Mouse (Mus musculus) heart, postnatal 0 days (tissue): Measurements from ENCODE around the gene Cnst. TPM values are rescaled to one million over a fixed set of nuclear protein-coding genes. Genes with fewer than 3 reads are reported as not detected.
A peak's percentile ranks its signal among the peaks of the same experiment; 100 is the strongest.
"Not testable (repeated sequence)": the region's sequence is repeated elsewhere in the genome, so short reads cannot be mapped to it uniquely, and the experiment has no call there.

Experiments used
- ATAC-seq: fragments of 200-750 bp; cut with Nextera tagmentation; 2 replicates; pipeline ENCODE4 v1.8.0; 2017; ENCODE audit warnings: low read depth, moderate number of reproducible peaks, moderate library complexity; ENCODE audit not compliant: insufficient read depth
- DNase-seq: peaks from one replicate; pipeline ENCODE4 v3.0.0-alpha.2; 2016; ENCODE audit warnings: low spot score
- H3K27ac ChIP-seq: fragments of 300-500 bp; sonication (generic); 2 replicates; pipeline ENCODE4 v1.5.1; 2014; ENCODE audit warnings: low read depth, mild to moderate bottlenecking
- H3K27me3 ChIP-seq: fragments of 300-500 bp; sonication (generic); 2 replicates; pipeline ENCODE4 v1.6.1; 2014; ENCODE audit warnings: low read length, mixed read lengths; ENCODE audit not compliant: control insufficient read depth, insufficient read depth
- H3K36me3 ChIP-seq: fragments of 300-500 bp; sonication (generic); replicated peaks from 2 replicates; pipeline ENCODE4 v1.6.1; 2014; ENCODE audit warnings: low read length, mixed read lengths; ENCODE audit not compliant: control insufficient read depth, insufficient read depth
- H3K4me1 ChIP-seq: fragments of 300-500 bp; sonication (generic); 2 replicates; pipeline ENCODE4 v1.6.1; 2014; ENCODE audit warnings: antibody characterized with exemption; ENCODE audit not compliant: control insufficient read depth, insufficient read depth
- H3K4me2 ChIP-seq: fragments of 300-500 bp; sonication (generic); 2 replicates; pipeline ENCODE4 v1.6.1; 2014; ENCODE audit warnings: low read depth, mild to moderate bottlenecking, low read length, moderate library complexity
- H3K4me3 ChIP-seq: fragments of 300-500 bp; sonication (generic); 2 replicates; pipeline ENCODE4 v1.5.1; 2014; ENCODE audit warnings: low read depth, low read length
- H3K9ac ChIP-seq: fragments of 300-500 bp; sonication (generic); replicated peaks from 2 replicates; pipeline ENCODE4 v1.6.1; 2014; ENCODE audit warnings: low read depth, low read length, mixed read lengths
- H3K9me3 ChIP-seq: fragments of 300-500 bp; sonication (generic); replicated peaks from 2 replicates; pipeline ENCODE4 v1.6.1; 2016; ENCODE audit warnings: low read length; ENCODE audit not compliant: control insufficient read depth
- CTCF ChIP-seq: IDR thresholded peaks from 2 replicates; pipeline ENCODE4 v1.5.1; 2016; ENCODE audit warnings: antibody characterized with exemption, control low read depth, low read depth
- EP300 ChIP-seq: IDR thresholded peaks from 2 replicates; pipeline ENCODE4 v1.6.1; 2016; ENCODE audit warnings: antibody characterized with exemption, low read depth
- WGBS: fragments of 180-500 bp; shearing (Covaris S2); extraction: QIAGEN DNeasy Blood & Tissue Kit; methylation state at CpG from one replicate; pipeline ENCODE4 v1.1.7; 2014; 5-methylcytosine and 5-hydroxymethylcytosine counted together
- polyA plus RNA-seq: library from polyadenylated mRNA; unstranded; fragments of >200 nt; fragmentation: Nextera tagmentation; extraction: Ambion mirVana; gene quantifications from 2 replicates; pipeline ENCODE4 v1.2.1, GENCODE M21; 2015
- total RNA-seq: library from RNA; depleted of rRNA; stranded (reverse); fragments of >200 nt; gene quantifications from 2 replicates; pipeline ENCODE4 v1.2.3, GENCODE M21; 2014; ENCODE audit warnings: low replicate concordance; rRNA removed

Gene Cnst
- total RNA-seq: 21.4 and 33.7 TPM in 2 replicates
- polyA plus RNA-seq: 19.6 and 21.5 TPM in 2 replicates

- Histone ChIP-seq H3K36me3 (peaks cover 14% of the 10 kb centered on the region; the same call in 1 of the 2 replicates), H3K4me3 (peak within 1 kb of the TSS; percentile 92), H3K4me2 (peak within 1 kb of the TSS; percentile 79), H3K9ac (peak within 1 kb of the TSS; percentile 78), H3K27ac (peak within 1 kb of the TSS; percentile 93), H3K4me1 (peaks cover 25% of the 10 kb centered on the region)
- H3K27me3 ChIP-seq, H3K9me3 ChIP-seq: not testable (repeated sequence)
- ATAC-seq (peak; percentile 99), DNase-seq (peak; percentile 99)
- WGBS: under 1% methylated on average over 66 of the region's 69 CpGs
Measured at GRCm38 (mm10) chr1:179545768-179546550, at the start of gene Cnst, which contains the start of gene Tfb2m. TSS of gene Cnst (plus strand) at chr1:179546370. TSS of gene Tfb2m (minus strand) at chr1:179546267.

- H3K36me3 ChIP-seq: no peaks in the 10 kb centered on the region
- H3K9me3 ChIP-seq: no peaks in the 10 kb centered on the region
- ATAC-seq (no peak), DNase-seq (no peak)
- no peak overlapping the region for H3K4me3 ChIP-seq
- H3K27ac ChIP-seq: no peak overlapping the region
- TF ChIP-seq CTCF: no peak
- TF ChIP-seq EP300: no peak
- H3K4me2 ChIP-seq: no peak overlapping the region
- no peak overlapping the region for H3K9ac ChIP-seq
- no peaks in the 10 kb centered on the region for H3K4me1 ChIP-seq
- H3K27me3 ChIP-seq: no peaks in the 10 kb centered on the region
- WGBS: 66% methylated on average over 3 of the region's 3 CpGs
Measured at GRCm38 (mm10) chr1:179499257-179499656, 46.9 kb upstream of the Cnst start.

GRCm38 (mm10) chr1:179502565-179502964, 43.6 kb upstream of the Cnst start:
- Histone ChIP-seq H3K27me3 (no peaks in the 10 kb centered on the region), H3K4me3 (no peak overlapping the region), H3K27ac (no peak overlapping the region), H3K36me3 (no peaks in the 10 kb centered on the region), H3K9me3 (no peaks in the 10 kb centered on the region), H3K4me1 (no peaks in the 10 kb centered on the region), H3K9ac (no peak overlapping the region), H3K4me2 (no peak overlapping the region)
- 6% methylated on average over 3 of the region's 3 CpGs for WGBS
- TF ChIP-seq CTCF (peak; percentile 75), EP300 (no peak)
- ATAC-seq (no peak), DNase-seq (peak; percentile 16)

- 60% methylated on average over 9 of the region's 9 CpGs for WGBS
- DNase-seq: peak; percentile 38
- H3K27ac ChIP-seq: no peak overlapping the region
- no peak overlapping the region for H3K4me3 ChIP-seq
- no peak overlapping the region for H3K4me2 ChIP-seq
- no peaks in the 10 kb centered on the region for H3K27me3 ChIP-seq
- peak; percentile 67 for TF ChIP-seq CTCF
- TF ChIP-seq EP300: no peak
- no peaks in the 10 kb centered on the region for H3K9me3 ChIP-seq
- no peak for ATAC-seq
- no peaks in the 10 kb centered on the region for H3K4me1 ChIP-seq
- no peaks in the 10 kb centered on the region for H3K36me3 ChIP-seq
- no peak overlapping the region for H3K9ac ChIP-seq
Measured at GRCm38 (mm10) chr1:179506530-179507315, 39.4 kb upstream of the Cnst start.

GRCm38 (mm10) chr1:179510546-179511340, 35.4 kb upstream of the Cnst start:
- DNase-seq (no peak), ATAC-seq (no peak)
- H3K27me3 ChIP-seq: no peaks in the 10 kb centered on the region
- no peak overlapping the region for H3K4me3 ChIP-seq
- no peak overlapping the region for H3K9ac ChIP-seq
- no peaks in the 10 kb centered on the region for H3K9me3 ChIP-seq
- H3K36me3 ChIP-seq: no peaks in the 10 kb centered on the region
- no peak overlapping the region for H3K4me2 ChIP-seq
- 76% methylated on average over 13 of the region's 13 CpGs for WGBS
- no peak overlapping the region for H3K27ac ChIP-seq
- H3K4me1 ChIP-seq: no peaks in the 10 kb centered on the region
- TF ChIP-seq CTCF: no peak
- no peak for TF ChIP-seq EP300
